Mouse (Mus musculus): ENCODE data around the gene Olfr930. TPM values are rescaled to one million over a fixed set of nuclear protein-coding genes. Genes with fewer than 3 reads are reported as not detected.

Olfr930 gene
- polyA plus RNA-seq (2015; fragmentation: Nextera tagmentation; extraction: Ambion mirVana) = not detected in 2 replicates

DNA sequence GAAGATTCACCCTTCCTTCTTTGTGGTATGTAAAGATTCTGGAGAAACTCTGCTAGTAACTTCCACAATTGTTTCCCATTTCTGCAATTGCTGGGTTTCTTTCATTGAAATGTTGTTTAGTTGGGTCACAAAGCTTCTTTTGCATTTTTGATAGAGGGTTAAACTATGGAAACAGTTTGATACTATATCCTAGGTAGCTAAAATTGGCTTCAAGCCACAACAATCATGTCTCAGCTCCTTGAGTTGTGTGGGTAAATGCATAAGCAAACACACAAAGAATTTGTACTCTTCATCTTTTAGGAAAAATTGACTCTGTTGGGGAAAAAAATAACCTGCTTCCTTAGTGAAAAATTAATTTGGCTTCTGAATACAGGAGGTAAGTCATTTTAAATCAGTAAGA, at the start of gene Olfr930:
Gene Olfr930, plus strand, starts transcription at position 301 of the 400 bp plus-strand sequence.
- Histone ChIP-seq H3K4me3 (replicated peaks; ENCODE audit: low read length) (no peak within 1 kb of the TSS), H3K27ac (ENCODE audit: low read length) (no peak within 1 kb of the TSS), H3K27me3 (ENCODE audit: control insufficient read depth, insufficient read depth, low read length) (no peaks in the 10 kb centered on the region), H3K4me1 (ENCODE audit: control insufficient read depth, insufficient read depth, low read length) (no peaks in the 10 kb centered on the region), H3K36me3 (ENCODE audit: control insufficient read depth, insufficient read depth, low read length) (no peaks in the 10 kb centered on the region), H3K9me3 (replicated peaks; ENCODE audit: control insufficient read depth, low read length) (no peaks in the 10 kb centered on the region), H3K4me2 (ENCODE audit: low read depth, low read length) (no peak within 1 kb of the TSS), H3K9ac (ENCODE audit: low read length) (no peak within 1 kb of the TSS)
- ATAC-seq (ENCODE audit: insufficient read depth, low FRiP score) = no peak

DNA sequence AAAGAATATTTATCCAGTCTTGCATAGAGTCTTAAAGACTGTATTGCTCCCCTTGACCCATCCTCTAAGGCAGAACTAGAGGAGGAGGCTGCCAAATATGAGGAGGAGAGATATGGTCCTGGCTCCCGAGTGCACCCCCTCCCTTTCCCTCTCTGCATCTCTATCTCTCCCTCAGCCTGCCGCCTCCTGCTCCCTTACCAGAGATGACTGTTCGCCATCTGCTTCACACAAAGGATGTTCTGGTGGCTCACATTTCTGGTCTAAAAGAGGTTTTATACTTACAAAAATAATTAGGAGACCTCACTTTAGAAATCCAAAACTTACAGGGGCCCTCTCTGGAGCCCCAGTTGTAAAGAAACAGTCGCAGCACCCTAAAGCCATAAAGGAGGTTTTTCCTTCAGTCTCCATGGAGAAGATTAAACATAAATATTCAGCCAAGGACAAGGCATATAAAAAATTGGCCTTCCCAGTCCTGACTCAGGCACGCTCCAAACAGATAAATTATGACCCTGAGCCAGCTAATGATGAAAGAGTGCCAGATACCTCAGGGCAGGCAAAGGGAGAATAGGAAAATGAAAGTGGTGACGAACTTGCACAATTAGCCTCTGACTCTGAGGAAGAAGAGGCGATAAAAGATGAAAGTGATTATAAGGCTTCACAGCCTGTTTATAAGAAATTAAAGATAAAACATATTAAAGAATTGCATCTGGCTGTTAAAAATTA, 24.0 kb downstream of the Olfr930 start:
- H3K4me3 ChIP-seq (replicated peaks; ENCODE audit: low read length) = no peak overlapping the region; the same call in 1 of the 2 replicates
- WGBS = 48% methylated on average over 7 of the region's 7 CpGs

DNA sequence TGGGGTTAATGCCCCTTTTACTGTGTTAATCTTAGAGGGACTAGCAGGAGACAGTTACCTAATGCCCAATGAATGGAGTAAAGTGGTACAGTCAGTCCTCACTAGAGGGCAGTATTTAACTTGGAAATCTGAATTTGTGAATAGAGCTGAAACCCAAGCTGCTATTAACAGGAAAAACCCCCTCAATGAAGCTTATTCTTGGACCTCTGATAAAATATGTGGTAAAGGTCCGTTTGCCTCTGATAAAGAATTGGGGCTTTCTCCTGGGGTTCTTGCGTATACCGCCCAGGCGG, 24.5 kb downstream of the Olfr930 start:
- H3K9me3 ChIP-seq (replicated peaks; ENCODE audit: control insufficient read depth, low read length) = no peaks in the 10 kb centered on the region
- no peaks in the 10 kb centered on the region for H3K4me1 ChIP-seq (ENCODE audit: control insufficient read depth, insufficient read depth, low read length)
- no peak overlapping the region for H3K27ac ChIP-seq (ENCODE audit: low read length)
- no peaks in the 10 kb centered on the region for H3K27me3 ChIP-seq (ENCODE audit: control insufficient read depth, insufficient read depth, low read length)
- no peak overlapping the region for H3K9ac ChIP-seq (ENCODE audit: low read length)
- WGBS = 76% methylated on average over 4 of the region's 4 CpGs
- no peak overlapping the region for H3K4me2 ChIP-seq (ENCODE audit: low read depth, low read length)
- no peaks in the 10 kb centered on the region for H3K36me3 ChIP-seq (ENCODE audit: control insufficient read depth, insufficient read depth, low read length)
- ATAC-seq (ENCODE audit: insufficient read depth, low FRiP score) = no peak
- H3K4me3 ChIP-seq (replicated peaks; ENCODE audit: low read length) = no peak overlapping the region

More for the DNA sequence above, 24.0 kb downstream of the Olfr930 start:
- no peak overlapping the region for H3K4me2 ChIP-seq (ENCODE audit: low read depth, low read length)
- H3K27me3 ChIP-seq (ENCODE audit: control insufficient read depth, insufficient read depth, low read length) = no peaks in the 10 kb centered on the region
- H3K27ac ChIP-seq (ENCODE audit: low read length) = no peak overlapping the region
- H3K9me3 ChIP-seq (replicated peaks; ENCODE audit: control insufficient read depth, low read length) = no peaks in the 10 kb centered on the region
- H3K9ac ChIP-seq (ENCODE audit: low read length) = no peak overlapping the region
- no peak for ATAC-seq (ENCODE audit: insufficient read depth, low FRiP score)
- H3K4me1 ChIP-seq (ENCODE audit: control insufficient read depth, insufficient read depth, low read length) = no peaks in the 10 kb centered on the region
- H3K36me3 ChIP-seq (ENCODE audit: control insufficient read depth, insufficient read depth, low read length) = no peaks in the 10 kb centered on the region

GRCm38 (mm10) chr9:38972013-38972412, 42.4 kb downstream of the Olfr930 start, which contains the start of gene Olfr933:
TSS of gene Olfr933 (plus strand) at chr9:38972313.
- Histone ChIP-seq H3K4me2 (ENCODE audit: low read depth, low read length) (no peak within 1 kb of the TSS), H3K9ac (ENCODE audit: low read length) (no peak within 1 kb of the TSS), H3K36me3 (ENCODE audit: control insufficient read depth, insufficient read depth, low read length) (no peaks in the 10 kb centered on the region), H3K4me3 (replicated peaks; ENCODE audit: low read length) (no peak within 1 kb of the TSS), H3K27me3 (ENCODE audit: control insufficient read depth, insufficient read depth, low read length) (no peaks in the 10 kb centered on the region), H3K27ac (ENCODE audit: low read length) (no peak within 1 kb of the TSS), H3K4me1 (ENCODE audit: control insufficient read depth, insufficient read depth, low read length) (no peaks in the 10 kb centered on the region), H3K9me3 (replicated peaks; ENCODE audit: control insufficient read depth, low read length) (no peaks in the 10 kb centered on the region)
- ATAC-seq (ENCODE audit: insufficient read depth, low FRiP score) = no peak
- WGBS = 77% methylated on average over 4 of the region's 4 CpGs

Other genes with a start within 250 kb of the Olfr930 start
- not detected in 2 replicates for gene Olfr919, start 226.1 kb upstream of the Olfr930 start, polyA plus RNA-seq (2015; fragmentation: Nextera tagmentation; extraction: Ambion mirVana)
- gene Vwa5a, start 211.5 kb upstream of the Olfr930 start, polyA plus RNA-seq (2015; fragmentation: Nextera tagmentation; extraction: Ambion mirVana) = 25.2 and 26.6 TPM in 2 replicates
- gene Olfr920, start 177.5 kb upstream of the Olfr930 start, polyA plus RNA-seq (2015; fragmentation: Nextera tagmentation; extraction: Ambion mirVana) = 0.03 TPM in 1 of 2 replicates, not detected in the other
- gene Olfr921, start 156.7 kb upstream of the Olfr930 start, polyA plus RNA-seq (2015; fragmentation: Nextera tagmentation; extraction: Ambion mirVana) = not detected in 2 replicates
- not detected in 2 replicates for gene Olfr922, start 115.2 kb upstream of the Olfr930 start, polyA plus RNA-seq (2015; fragmentation: Nextera tagmentation; extraction: Ambion mirVana)
- gene Olfr923, start 103.3 kb upstream of the Olfr930 start, polyA plus RNA-seq (2015; fragmentation: Nextera tagmentation; extraction: Ambion mirVana) = not detected in 2 replicates
- not detected in 2 replicates for gene Olfr924, start 85.4 kb upstream of the Olfr930 start, polyA plus RNA-seq (2015; fragmentation: Nextera tagmentation; extraction: Ambion mirVana)
- gene Olfr26, start 74.7 kb upstream of the Olfr930 start, polyA plus RNA-seq (2015; fragmentation: Nextera tagmentation; extraction: Ambion mirVana) = not detected in 2 replicates
- gene Olfr926, start 52.7 kb upstream of the Olfr930 start, polyA plus RNA-seq (2015; fragmentation: Nextera tagmentation; extraction: Ambion mirVana) = not detected in 2 replicates
- gene Olfr933, start 42.5 kb downstream of the Olfr930 start, polyA plus RNA-seq (2015; fragmentation: Nextera tagmentation; extraction: Ambion mirVana) = not detected in 2 replicates
- gene Olfr934, start 58.5 kb downstream of the Olfr930 start, polyA plus RNA-seq (2015; fragmentation: Nextera tagmentation; extraction: Ambion mirVana) = not detected in 2 replicates
- not detected in 2 replicates for gene Olfr935, start 69.9 kb downstream of the Olfr930 start, polyA plus RNA-seq (2015; fragmentation: Nextera tagmentation; extraction: Ambion mirVana)
- not detected in 2 replicates for gene Olfr146, start 93.6 kb downstream of the Olfr930 start, polyA plus RNA-seq (2015; fragmentation: Nextera tagmentation; extraction: Ambion mirVana)
- gene Olfr937, start 135.1 kb downstream of the Olfr930 start, polyA plus RNA-seq (2015; fragmentation: Nextera tagmentation; extraction: Ambion mirVana) = not detected in 2 replicates
- not detected in 2 replicates for gene Olfr938, start 149.1 kb downstream of the Olfr930 start, polyA plus RNA-seq (2015; fragmentation: Nextera tagmentation; extraction: Ambion mirVana)
- gene Olfr27, start 198.3 kb downstream of the Olfr930 start, polyA plus RNA-seq (2015; fragmentation: Nextera tagmentation; extraction: Ambion mirVana) = not detected in 2 replicates
- not detected in 2 replicates for gene Olfr943, start 236.5 kb downstream of the Olfr930 start, polyA plus RNA-seq (2015; fragmentation: Nextera tagmentation; extraction: Ambion mirVana)

Data from stomach, embryonic 16.5 days (tissue).